Mouse (Mus musculus) heart, embryonic 10.5 days (tissue): Measurements from ENCODE around the gene Junb. TPM values are rescaled to one million over a fixed set of nuclear protein-coding genes. Genes with fewer than 3 reads are reported as not detected.

ENCODE experiments used
- DNase-seq: peaks from one replicate; pipeline ENCODE4 v3.0.0-alpha.2; 2017; ENCODE audit warnings: low spot score
- H3K27ac ChIP-seq: fragments of 300-500 bp; sonication (generic); 2 replicates; pipeline ENCODE4 v1.5.1; 2016; ENCODE audit warnings: mild to moderate bottlenecking
- H3K27me3 ChIP-seq: fragments of 300-500 bp; sonication (generic); 2 replicates; pipeline ENCODE4 v1.6.1; 2016; ENCODE audit warnings: mild to moderate bottlenecking; ENCODE audit not compliant: poor library complexity, insufficient read depth, severe bottlenecking
- H3K36me3 ChIP-seq: fragments of 300-500 bp; sonication (generic); 2 replicates; pipeline ENCODE4 v1.6.1; 2016; ENCODE audit warnings: mild to moderate bottlenecking, moderate library complexity
- H3K4me1 ChIP-seq: fragments of 300-500 bp; sonication (generic); 2 replicates; pipeline ENCODE4 v1.6.1; 2016; ENCODE audit warnings: mild to moderate bottlenecking
- H3K4me3 ChIP-seq: fragments of 300-500 bp; sonication (generic); 2 replicates; pipeline ENCODE4 v1.5.1; 2016; ENCODE audit warnings: mild to moderate bottlenecking, moderate library complexity
- H3K9me3 ChIP-seq: fragments of 300-500 bp; sonication (generic); 2 replicates; pipeline ENCODE4 v1.6.1; 2016; ENCODE audit warnings: mild to moderate bottlenecking, moderate library complexity
- WGBS: fragments of 180-500 bp; shearing (Covaris S2); methylation state at CpG from one replicate; pipeline ENCODE4 v1.1.7; 2016; 5-methylcytosine and 5-hydroxymethylcytosine counted together
- polyA plus RNA-seq: library from polyadenylated mRNA; unstranded; fragments of >200 nt; fragmentation: Nextera tagmentation; extraction: Ambion mirVana; gene quantifications from 2 replicates; pipeline ENCODE4 v1.2.1, GENCODE M21; 2016

The Junb gene
- polyA plus RNA-seq, 1 experiment from 2014 or later = 11.4 TPM

- Histone ChIP-seq H3K36me3 (no peaks in the 10 kb centered on the region), H3K9me3 (no peaks in the 10 kb centered on the region), H3K27ac (peak overlapping the region; percentile 91), H3K4me1 (peaks cover 63% of the 10 kb centered on the region), H3K27me3 (peaks cover 44% of the 10 kb centered on the region), H3K4me3 (peak overlapping the region; percentile 71)
- WGBS = 1% methylated on average over 23 of the region's 23 CpGs
- DNase-seq = no peak
Measured at GRCm38 (mm10) chr8:84985049-84985683, 6.6 kb upstream of the Junb start.

GRCm38 (mm10) chr8:84984294-84985048 is 6.0 kb upstream of the Junb start:
- Histone ChIP-seq H3K9me3 (no peaks in the 10 kb centered on the region), H3K36me3 (no peaks in the 10 kb centered on the region), H3K4me3 (peak overlapping the region; percentile 71), H3K4me1 (peaks cover 69% of the 10 kb centered on the region), H3K27ac (peak overlapping the region; percentile 91), H3K27me3 (peaks cover 48% of the 10 kb centered on the region)
- WGBS = 9% methylated on average over 16 of the region's 16 CpGs
- DNase-seq = peak; percentile 76

- no peaks in the 10 kb centered on the region for H3K36me3 ChIP-seq
- no peaks in the 10 kb centered on the region for H3K9me3 ChIP-seq
- DNase-seq = peak; percentile 70
- H3K27me3 ChIP-seq = peaks cover 40% of the 10 kb centered on the region
- peaks cover 82% of the 10 kb centered on the region for H3K4me1 ChIP-seq
- 52% methylated on average over 3 of the region's 3 CpGs for WGBS
- H3K27ac ChIP-seq = peak overlapping the region; percentile 31; the same call in 1 of the 2 replicates
- H3K4me3 ChIP-seq = no peak overlapping the region
Measured at GRCm38 (mm10) chr8:84982499-84983011, 4.0 kb upstream of the Junb start.

GRCm38 (mm10) chr8:84981644-84982498 is 3.4 kb upstream of the Junb start:
- no peak overlapping the region for H3K4me3 ChIP-seq
- peak overlapping the region; percentile 39; the same call in 1 of the 2 replicates for H3K27ac ChIP-seq
- no peaks in the 10 kb centered on the region for H3K36me3 ChIP-seq
- peaks cover 44% of the 10 kb centered on the region for H3K27me3 ChIP-seq
- 77% methylated on average over 15 of the region's 15 CpGs for WGBS
- H3K4me1 ChIP-seq = peaks cover 89% of the 10 kb centered on the region
- H3K9me3 ChIP-seq = no peaks in the 10 kb centered on the region
- DNase-seq = no peak

- no peak for DNase-seq
- 33% methylated on average over 11 of the region's 11 CpGs for WGBS
- H3K36me3 ChIP-seq = no peaks in the 10 kb centered on the region
- H3K9me3 ChIP-seq = no peaks in the 10 kb centered on the region
- H3K4me1 ChIP-seq = peaks cover 90% of the 10 kb centered on the region
- peak overlapping the region; percentile 83 for H3K27ac ChIP-seq
- H3K4me3 ChIP-seq = peak overlapping the region; percentile 75
- H3K27me3 ChIP-seq = peaks cover 41% of the 10 kb centered on the region
Measured at GRCm38 (mm10) chr8:84980622-84981358, 2.3 kb upstream of the Junb start.

GRCm38 (mm10) chr8:84979599-84980421 is 1.3 kb upstream of the Junb start:
- H3K27me3 ChIP-seq = peaks cover 40% of the 10 kb centered on the region
- H3K9me3 ChIP-seq = no peaks in the 10 kb centered on the region
- H3K27ac ChIP-seq = peak overlapping the region; percentile 83
- DNase-seq = peak; percentile 96
- WGBS = 3% methylated on average over 42 of the region's 42 CpGs
- H3K4me1 ChIP-seq = peaks cover 89% of the 10 kb centered on the region
- peak overlapping the region; percentile 75 for H3K4me3 ChIP-seq
- H3K36me3 ChIP-seq = 0 out of 2 replicates have a peak, but pooled peaks cover 4% of the 10 kb centered on the region

- Histone ChIP-seq H3K4me3 (peak overlapping the region; percentile 75), H3K4me1 (peaks cover 75% of the 10 kb centered on the region), H3K27ac (peak overlapping the region; percentile 90), H3K36me3 (peaks cover 24% of the 10 kb centered on the region), H3K9me3 (no peaks in the 10 kb centered on the region), H3K27me3 (peaks cover 36% of the 10 kb centered on the region)
- under 1% methylated on average over 70 of the region's 70 CpGs for WGBS
- DNase-seq = peak; percentile 89
Measured at GRCm38 (mm10) chr8:84977435-84978247, 877 bp downstream of the Junb start.

GRCm38 (mm10) chr8:84976763-84977434 is 1.6 kb downstream of the Junb start:
- peaks cover 67% of the 10 kb centered on the region for H3K4me1 ChIP-seq
- whole genome bisulfite sequencing = 4% methylated on average over 25 of the region's 25 CpGs
- no peak for DNase-seq

GRCm38 (mm10) chr8:84976031-84976762 is 2.3 kb downstream of the Junb start:
- peaks cover 61% of the 10 kb centered on the region for H3K4me1 ChIP-seq
- DNase-seq = peak; percentile 98
- peaks cover 24% of the 10 kb centered on the region for H3K27me3 ChIP-seq
- H3K36me3 ChIP-seq = peaks cover 38% of the 10 kb centered on the region
- H3K4me3 ChIP-seq = peak overlapping the region; percentile 75
- WGBS = under 1% methylated on average over 57 of the region's 61 CpGs
- H3K9me3 ChIP-seq = no peaks in the 10 kb centered on the region
- H3K27ac ChIP-seq = peak overlapping the region; percentile 90

More at GRCm38 (mm10) chr8:84976763-84977434, 1.6 kb downstream of the Junb start:
- Histone ChIP-seq H3K27me3 (peaks cover 30% of the 10 kb centered on the region), H3K4me3 (peak overlapping the region; percentile 75), H3K9me3 (no peaks in the 10 kb centered on the region), H3K36me3 (peaks cover 31% of the 10 kb centered on the region), H3K27ac (peak overlapping the region; percentile 90)

GRCm38 (mm10) chr8:84975434-84975833 is 3.1 kb downstream of the Junb start:
- WGBS = 32% methylated on average over 7 of the region's 7 CpGs
- peak overlapping the region; percentile 90; the same call in 1 of the 2 replicates for H3K27ac ChIP-seq
- no peak for DNase-seq
- peaks cover 44% of the 10 kb centered on the region for H3K36me3 ChIP-seq
- peaks cover 61% of the 10 kb centered on the region for H3K4me1 ChIP-seq
- no peaks in the 10 kb centered on the region for H3K9me3 ChIP-seq
- peaks cover 17% of the 10 kb centered on the region for H3K27me3 ChIP-seq
- peak overlapping the region; percentile 75 for H3K4me3 ChIP-seq
